Mouse (Mus musculus) liver, adult (tissue): ENCODE results near the gene Ttpal.

Source experiments
- GATA4 ChIP-seq: IDR thresholded peaks from 2 replicates; pipeline ENCODE4 v1.6.1; 2014; ENCODE audit warnings: mild to moderate bottlenecking, low read length; ENCODE audit not compliant: insufficient replicate concordance

The Ttpal gene

DNA sequence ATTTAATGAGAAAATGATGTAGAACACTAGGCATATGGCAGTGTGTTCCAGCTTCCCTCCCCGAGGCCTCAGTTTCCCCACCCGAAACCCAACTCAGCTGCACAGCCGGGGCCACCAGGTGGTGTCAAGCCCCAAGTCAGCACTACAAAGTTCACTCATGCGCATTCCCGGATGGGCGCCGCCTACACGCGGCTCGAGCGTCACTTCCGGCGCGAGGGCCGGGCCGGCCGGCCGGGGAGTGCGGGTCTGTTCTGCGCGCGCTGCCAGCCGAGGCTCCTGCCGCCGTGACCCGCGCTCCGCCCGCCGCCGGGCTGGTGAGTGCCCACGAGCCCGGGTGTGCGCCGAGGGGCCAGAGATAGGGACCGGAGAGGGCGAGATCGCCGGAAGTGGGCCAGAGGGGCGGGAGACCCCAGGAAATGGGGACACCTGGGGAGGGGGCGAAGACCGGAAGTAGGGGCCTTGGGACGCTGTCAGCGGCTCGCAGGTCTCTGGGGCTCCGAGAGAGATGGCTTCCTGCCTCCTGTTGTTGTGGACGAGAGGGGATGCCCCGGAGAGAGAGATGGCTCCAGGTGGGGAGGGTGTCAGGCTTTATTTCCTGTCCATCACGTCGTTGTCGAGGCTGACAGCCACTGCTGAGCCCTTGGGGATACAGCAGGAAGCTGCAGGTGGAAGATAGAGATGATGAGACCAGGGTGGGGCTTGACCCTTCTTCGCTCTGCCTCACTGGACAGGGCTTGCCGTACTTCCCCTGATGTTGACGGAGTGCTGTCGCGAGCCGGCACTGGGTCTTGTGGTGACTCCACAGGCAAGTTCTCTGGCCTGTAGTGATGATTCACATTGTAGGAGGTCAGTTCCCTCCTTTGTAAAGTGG, at the start of gene Ttpal:
Gene Ttpal, plus strand, starts transcription at position 214 of the 871 bp plus-strand sequence.
- TF ChIP-seq GATA4: no peak

DNA sequence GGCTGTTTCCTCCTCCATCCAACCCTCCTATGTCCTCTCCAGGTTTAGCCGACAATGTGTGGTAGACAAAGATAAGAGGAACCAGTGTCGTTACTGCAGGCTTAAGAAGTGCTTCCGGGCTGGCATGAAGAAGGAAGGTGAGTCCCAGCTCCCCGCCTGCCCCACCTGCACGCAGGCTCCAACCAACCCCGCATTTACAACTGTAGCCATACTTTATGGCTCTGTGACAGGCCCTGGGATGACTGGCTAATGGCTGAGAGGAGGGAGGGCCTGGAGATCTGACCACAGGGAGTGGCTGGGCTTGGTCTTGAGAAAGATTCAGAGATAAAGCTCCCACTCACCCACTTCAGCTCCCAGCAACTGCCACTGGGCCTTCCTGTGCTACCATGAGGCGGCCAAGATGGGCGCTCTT, 49.6 kb upstream of the Ttpal start:
- no peak for TF ChIP-seq GATA4

GRCm38 (mm10) chr2:163554425-163554982, 47.6 kb upstream of the Ttpal start:
- no peak for TF ChIP-seq GATA4

DNA sequence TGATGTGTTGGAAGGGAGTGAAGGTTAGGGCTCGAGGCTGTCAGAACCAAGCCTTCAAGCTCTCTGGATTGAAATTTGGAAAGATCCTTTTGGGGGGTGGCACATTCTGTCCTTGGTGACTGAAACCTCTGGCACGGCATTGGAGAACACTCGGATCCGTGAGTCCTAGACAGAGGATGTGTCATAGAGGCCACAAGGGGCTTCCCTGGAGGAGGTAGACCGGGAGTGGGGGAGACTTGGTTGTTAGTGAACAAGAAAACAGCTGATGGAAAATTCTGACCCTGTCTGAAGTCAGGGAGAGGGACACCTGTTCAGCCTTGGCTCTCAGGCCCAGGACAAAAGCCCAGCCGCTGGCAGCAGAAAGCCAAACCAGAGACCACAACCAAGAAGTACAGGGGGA, 47.1 kb upstream of the Ttpal start:
- no peak for TF ChIP-seq GATA4

- peak; percentile 94; the same call in 1 of the 2 replicates for TF ChIP-seq GATA4
Observed at GRCm38 (mm10) chr2:163555417-163555816, 46.7 kb upstream of the Ttpal start.

- TF ChIP-seq GATA4: no peak
Observed at GRCm38 (mm10) chr2:163558548-163558947, 43.6 kb upstream of the Ttpal start.

DNA sequence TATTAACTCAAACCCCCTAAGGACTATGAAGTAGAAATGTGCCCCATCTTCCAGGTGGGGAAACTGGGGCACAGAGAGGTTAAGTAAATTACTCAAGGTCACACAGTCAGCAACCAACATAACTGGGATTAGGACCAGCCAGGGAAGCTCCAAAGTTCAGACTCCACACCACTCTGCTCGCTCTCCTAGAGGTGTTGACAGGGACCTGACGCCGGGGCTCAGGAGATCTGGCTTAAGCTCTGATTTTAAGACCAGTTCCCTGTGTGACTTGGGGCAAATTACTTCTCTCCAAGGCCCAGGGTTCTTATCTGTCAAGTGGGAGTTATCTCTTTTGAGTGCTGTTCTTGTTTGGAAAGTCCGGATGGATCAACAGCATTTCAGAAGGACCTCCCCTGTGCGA, 42.9 kb upstream of the Ttpal start:
- no peak; the same call in 1 of the 2 replicates for TF ChIP-seq GATA4

- TF ChIP-seq GATA4: no peak
Observed at GRCm38 (mm10) chr2:163560247-163560646, 41.9 kb upstream of the Ttpal start.

DNA sequence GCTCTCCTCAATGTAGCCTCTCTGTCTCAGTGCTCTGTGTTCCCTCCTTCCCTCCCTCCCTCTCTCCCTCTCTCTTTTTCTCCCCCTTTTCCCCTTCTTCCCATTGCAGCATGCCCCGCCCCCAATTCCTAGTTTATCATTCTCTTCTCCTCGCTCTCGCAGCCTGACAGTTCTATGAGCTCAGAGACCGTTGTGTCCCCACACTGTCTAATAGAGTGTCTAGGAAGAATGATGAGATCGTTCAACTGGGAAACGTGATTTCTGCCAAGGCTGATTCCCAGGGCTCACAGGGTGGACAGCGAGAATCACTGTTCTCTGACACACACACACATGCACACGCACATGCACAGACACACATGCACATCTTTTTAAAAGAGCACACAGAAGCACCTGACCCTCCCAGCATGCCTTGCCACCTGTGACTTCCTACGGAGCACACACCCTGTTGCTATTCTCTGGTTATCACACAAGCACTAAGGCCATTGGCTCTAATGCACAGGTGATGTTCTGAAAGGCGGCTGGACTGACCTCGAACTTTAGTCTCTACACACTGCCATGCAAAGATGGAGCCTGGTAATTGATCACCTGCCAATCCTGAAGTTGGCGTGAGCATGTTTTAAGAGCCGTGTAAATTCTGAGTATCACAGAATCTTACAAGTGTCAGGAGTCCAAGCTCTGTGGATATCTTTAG, 40.7 kb upstream of the Ttpal start:
- no peak for TF ChIP-seq GATA4

DNA sequence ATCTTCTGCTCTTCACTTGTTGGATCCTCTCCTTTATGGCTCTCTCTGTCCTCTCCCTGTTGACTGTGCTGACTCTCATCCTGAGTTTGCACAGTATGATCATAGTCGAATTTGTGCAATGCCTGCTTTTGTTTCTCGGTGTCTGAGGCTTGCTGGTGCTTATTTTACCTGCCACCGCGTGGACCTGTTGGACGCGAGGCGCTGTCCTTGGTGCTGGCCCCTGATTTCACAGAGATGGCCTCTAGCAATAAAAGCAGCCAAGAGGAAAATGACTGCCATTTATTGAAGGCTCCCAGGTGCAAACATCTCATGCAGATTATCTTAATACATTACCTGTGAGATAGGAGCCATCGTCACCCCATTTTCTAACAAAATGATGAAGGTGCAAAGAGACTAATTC, 37.5 kb upstream of the Ttpal start:
- no peak for TF ChIP-seq GATA4

DNA sequence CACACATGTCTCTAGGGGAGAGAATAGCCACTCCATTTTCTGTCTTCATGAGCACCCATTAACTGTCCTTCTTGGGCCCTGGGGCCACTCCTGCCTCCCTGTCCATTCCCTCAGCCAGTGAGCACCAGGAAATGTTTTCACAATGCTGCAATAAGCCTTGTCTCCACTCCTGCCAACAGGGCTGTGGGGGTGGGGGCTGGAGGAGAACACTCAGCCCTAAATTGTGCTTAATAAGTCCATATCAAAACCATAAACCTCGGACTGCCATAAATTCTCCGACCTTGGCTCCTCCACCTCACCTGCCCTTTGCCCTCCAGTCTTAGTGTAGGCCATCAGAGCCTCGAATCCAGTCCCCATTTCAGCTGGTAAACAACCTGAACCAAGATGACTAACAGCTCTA, 27.8 kb upstream of the Ttpal start:
- TF ChIP-seq GATA4: no peak

DNA sequence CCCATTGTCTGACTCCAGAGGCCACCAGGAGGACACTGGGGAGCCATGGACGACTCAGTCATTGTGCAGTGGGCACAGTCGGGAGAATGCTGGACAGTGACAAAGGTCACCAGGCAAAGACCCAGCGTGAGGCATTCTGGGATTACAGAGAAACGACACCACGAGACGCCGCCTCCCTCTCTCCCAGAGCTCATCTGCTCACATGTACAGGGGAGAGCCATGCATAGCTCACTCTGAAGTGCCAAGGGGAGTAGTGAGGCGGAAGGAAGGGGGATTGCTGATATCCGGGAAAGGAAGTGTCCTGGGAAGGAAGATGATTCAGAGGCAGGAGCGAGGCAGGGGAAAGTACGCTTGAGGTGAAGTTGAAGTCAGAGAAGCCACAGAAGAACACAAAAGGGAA, 26.9 kb upstream of the Ttpal start:
- TF ChIP-seq GATA4: 0 out of 2 replicates have a peak, but pooled peaks have one; percentile 15

DNA sequence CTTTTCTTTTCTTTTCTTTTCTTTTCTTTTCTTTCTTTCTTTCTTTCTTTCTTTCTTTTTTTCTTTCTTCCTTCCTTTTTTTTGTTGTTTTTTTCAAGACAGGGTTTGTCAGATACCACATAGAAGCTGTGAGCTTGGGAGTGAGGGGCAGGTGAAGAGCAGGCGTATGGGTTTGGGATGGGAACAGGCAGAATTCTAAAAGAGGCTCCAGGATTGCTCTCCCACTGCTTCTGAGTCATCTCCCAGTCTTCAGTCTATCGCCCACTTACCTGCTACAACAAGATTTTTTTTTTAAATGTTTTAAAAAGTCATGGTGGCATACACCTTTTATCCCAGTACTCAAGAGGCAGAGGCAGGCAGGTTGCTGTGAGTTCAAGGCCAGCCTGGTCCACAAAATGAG, 24.1 kb upstream of the Ttpal start:
- no peak for TF ChIP-seq GATA4

- TF ChIP-seq GATA4: peak; percentile 6; the same call in 1 of the 2 replicates
Observed at GRCm38 (mm10) chr2:163580069-163580945, 21.8 kb upstream of the Ttpal start.
